Mouse (Mus musculus) small intestine, adult 2 months (tissue): Measurements from ENCODE around the gene 1110032A03Rik.

Experiments used
- CTCF ChIP-seq: fragments of 200-500 bp; IDR thresholded peaks from 2 replicates; pipeline ENCODE4 v1.5.1; 2012; ENCODE audit warnings: low read depth, mild to moderate bottlenecking, control low read depth, inconsistent platforms, low read length, moderate library complexity, mixed read lengths; ENCODE audit not compliant: insufficient replicate concordance, insufficient read length; ENCODE audit errors: extremely low read depth
- POLR2A ChIP-seq: fragments of 200-500 bp; IDR thresholded peaks from 2 replicates; pipeline ENCODE4 v1.6.1; 2012; ENCODE audit warnings: low read depth, mild to moderate bottlenecking, control low read depth, inconsistent platforms, low read length, moderate library complexity

DNA sequence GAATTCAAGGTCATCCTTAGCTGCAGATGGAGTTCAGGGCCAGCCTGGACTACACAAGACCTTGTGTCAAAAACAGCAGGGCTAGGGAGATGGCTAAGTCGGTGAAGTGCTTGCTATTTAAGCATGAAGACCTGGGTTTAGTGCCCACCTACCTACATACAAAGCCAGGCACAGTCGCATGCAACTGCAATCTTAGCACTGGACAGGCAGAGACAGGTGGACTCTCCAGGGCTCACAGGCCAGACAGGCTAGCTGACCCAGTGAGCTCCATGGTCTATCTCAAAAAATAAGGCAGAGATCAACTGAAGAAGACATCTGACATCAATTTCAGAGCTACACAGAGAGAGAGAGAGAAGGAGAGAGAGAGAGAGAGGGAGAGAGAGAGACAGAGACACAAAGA lies 51.2 kb downstream of the 1110032A03Rik start:
- TF ChIP-seq CTCF: no peak
- TF ChIP-seq POLR2A: no peak
